Mouse (Mus musculus) spleen, postnatal 14 days (tissue): ENCODE data around the gene Pmel.

Experiments used
- DNase-seq, 2 experiments: peaks; one replicate each; pipeline ENCODE4 v3.0.0; 2021 to 2022; ENCODE audit warnings: low spot score in 2 of 2

The Pmel gene

DNA sequence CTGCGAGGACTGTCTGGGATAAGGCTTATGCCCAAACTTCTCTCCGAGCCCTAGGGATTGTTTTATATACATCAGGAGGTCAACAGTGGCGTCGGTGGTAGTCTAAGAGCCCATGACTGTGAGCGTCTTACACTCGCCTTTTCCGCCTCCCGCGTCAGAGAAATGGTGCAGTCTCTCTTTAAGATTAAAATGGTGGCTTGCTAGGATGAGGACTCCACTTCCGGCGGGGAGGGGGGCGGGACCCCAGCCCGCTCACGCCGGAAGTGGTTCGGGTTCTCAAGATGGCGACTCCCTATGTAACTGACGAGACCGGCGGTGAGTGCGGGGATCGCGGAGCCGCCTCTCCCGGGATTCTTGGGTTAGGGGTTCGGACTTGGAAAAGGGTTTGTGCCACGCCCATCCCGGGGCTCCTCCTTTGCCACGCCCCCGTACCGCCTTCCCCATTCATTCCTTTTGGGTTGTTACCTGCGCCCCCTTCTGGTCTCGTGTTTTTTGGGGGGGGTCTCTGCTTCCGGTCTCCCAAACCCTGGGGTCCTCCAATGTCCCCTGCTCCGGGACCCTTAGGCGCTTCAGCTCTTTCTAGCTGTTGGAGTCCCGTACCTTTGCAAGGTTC lies 44.4 kb downstream of the Pmel start:
- peak; percentile 55 to 61 for DNase-seq
